Mouse (Mus musculus) MEL-GATA-1-ER (cell line): ENCODE data around the gene Gstm3.
"Not testable (repeated sequence)": the region's sequence is repeated elsewhere in the genome, so short reads cannot be mapped to it uniquely, and the experiment has no call there.

Experiments used
- DNase-seq: peaks from one replicate; pipeline ENCODE4 v3.0.0-alpha.2; 2012; ENCODE audit warnings: low read depth; ENCODE audit errors: extremely low read depth

The Gstm3 gene

DNA sequence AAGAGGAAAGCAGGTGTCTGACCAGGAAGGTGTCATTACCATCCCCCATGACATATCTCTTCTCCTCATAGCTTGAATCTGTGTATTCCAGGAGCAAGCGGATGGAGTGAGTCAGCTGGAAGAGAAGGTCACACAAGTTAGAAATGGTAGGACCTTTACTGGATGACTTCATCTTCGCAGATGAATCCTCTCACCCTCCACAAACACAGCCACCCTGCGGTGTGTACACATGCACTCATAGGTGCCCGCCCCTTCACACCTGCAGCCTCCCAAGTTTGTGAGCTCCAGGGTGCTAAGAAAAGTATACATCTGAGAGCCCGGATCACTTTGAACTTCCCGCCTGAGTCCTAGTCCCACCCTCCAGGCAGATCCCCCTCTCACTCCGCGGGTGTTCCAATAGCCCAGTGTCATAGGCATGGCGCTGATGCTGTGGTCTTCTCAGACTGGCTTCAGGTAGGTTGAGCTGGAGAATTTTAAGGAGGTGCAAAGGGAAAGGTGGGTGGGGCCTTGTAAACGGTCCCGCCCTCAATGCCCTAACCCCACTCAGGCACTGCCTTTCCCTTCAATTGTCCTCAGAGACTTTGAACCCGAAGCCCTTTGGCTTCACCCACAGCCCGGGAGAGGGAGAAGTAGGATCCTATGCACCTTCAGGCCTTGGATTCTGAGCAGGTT lies at the start of gene Gstm3:
Gene Gstm3 (minus strand): TSS at position 560 of the 672 bp plus-strand sequence.
- no peak for DNase-seq

DNA sequence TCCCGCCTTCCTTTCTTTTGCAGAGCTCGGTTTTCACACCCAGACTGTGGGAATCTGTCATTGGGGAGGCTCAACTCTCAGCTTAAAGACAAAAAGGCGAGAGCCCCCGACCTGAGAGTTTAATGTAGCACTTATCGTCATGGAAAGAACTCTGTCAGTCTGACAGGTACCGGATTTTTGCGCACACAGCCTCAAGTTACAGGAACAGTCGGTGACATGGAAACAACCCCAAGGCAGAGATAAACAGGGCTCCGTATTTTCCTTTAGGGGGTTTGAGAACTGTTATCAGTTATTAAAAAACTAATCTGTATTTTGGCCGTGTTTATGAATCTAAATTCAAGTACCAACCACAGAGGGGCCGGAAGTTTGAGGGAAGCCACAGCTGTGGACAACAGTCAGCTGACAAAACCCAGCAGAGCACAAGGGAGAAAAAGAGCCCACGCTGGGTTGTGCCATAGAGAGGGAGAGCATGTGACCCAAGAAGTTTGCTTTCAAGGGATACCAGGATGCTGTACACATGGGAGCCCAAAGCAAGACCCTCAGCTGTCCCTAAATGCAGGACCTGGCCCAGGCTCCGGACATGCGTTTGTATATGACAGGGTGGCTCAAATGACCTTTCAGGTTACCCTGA lies 49.2 kb upstream of the Gstm3 start:
- DNase-seq: no peak

DNA sequence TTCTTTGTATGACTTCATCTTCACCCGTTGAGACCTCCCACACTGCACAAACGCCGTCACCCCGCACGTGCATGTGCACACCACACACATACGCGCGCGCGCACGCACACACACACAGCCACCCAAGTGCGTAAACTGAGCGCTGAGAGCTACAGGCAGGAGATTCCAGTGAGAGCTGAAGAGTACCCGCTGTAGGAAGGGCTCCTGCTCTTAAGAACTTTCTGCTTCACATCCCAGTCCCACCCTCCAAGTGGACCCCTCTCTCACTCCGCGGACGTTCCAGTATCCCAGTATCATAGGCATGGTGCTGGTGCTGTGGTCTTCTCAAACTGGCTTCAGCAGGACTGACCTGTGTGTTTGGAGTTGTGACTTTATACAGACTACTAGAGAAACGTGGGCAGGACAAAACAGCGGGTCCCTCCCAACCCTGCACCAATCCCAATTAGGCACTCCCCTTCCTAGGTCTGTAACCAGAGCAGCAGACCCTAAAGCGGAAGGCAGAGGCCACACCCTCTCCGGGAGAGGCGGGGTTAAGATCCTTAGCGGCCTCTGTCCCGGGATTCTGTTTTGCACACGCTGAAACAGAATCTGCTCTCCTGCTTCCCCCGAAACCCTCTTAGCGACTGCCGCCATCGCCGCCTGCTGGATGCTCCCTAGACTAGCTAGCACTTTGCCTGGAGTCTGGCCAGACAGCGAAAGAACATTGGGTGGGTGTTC lies 48.5 kb upstream of the Gstm3 start, which contains the start of gene Gstm1:
Gene Gstm1 (minus strand): TSS at position 501 of the 717 bp plus-strand sequence.
- peak; percentile 97 for DNase-seq

DNA sequence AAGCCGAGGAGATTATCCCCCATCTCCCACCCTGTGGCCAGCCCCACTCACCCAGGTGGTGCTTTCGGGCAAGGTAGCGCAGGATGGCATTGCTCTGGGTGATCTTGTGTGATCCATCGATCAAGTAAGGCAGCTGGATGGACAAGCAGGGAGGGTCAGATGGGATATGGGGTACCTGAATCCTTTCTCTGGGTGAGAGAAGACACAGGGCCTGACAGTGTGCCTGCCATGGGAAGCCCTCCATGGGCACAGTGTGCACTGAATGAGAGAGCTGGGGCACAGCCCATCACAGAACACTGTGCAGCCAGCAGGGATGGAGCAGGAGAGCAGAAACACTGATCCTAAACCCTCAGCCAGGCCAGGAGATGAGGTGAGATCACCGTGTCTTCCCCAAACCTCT lies 47.4 kb upstream of the Gstm3 start:
- DNase-seq: not testable (repeated sequence)

DNA sequence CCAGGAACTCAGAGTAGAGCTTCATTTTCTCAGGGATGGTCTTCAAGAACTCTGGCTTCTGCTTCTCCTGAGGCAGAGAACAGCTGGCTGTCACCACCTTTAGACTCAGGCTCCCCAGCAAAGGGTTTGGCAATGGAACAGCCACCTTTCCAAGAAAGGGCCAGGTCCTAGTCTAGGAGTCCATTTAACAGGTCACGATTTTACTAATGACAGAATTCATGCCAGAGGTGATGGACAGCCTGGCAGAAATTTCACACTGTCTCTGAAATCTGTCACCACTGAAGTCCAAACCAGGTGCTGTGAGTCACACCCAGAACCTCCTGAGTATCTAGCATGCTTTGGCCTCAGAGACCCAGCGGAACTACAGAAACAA lies 45.9 kb upstream of the Gstm3 start:
- no peak for DNase-seq

- no peak for DNase-seq
Measured at GRCm38 (mm10) chr3:108014098-108014973, 45.3 kb upstream of the Gstm3 start.

GRCm38 (mm10) chr3:108013331-108013871 lies 44.3 kb upstream of the Gstm3 start:
- peak; percentile 73 for DNase-seq

- no peak for DNase-seq
Measured at GRCm38 (mm10) chr3:108011558-108011957, 42.5 kb upstream of the Gstm3 start.

- no peak for DNase-seq
Measured at GRCm38 (mm10) chr3:108010286-108010685, 41.2 kb upstream of the Gstm3 start.

- DNase-seq: no peak
Measured at GRCm38 (mm10) chr3:108002021-108002420, 32.9 kb upstream of the Gstm3 start.

DNA sequence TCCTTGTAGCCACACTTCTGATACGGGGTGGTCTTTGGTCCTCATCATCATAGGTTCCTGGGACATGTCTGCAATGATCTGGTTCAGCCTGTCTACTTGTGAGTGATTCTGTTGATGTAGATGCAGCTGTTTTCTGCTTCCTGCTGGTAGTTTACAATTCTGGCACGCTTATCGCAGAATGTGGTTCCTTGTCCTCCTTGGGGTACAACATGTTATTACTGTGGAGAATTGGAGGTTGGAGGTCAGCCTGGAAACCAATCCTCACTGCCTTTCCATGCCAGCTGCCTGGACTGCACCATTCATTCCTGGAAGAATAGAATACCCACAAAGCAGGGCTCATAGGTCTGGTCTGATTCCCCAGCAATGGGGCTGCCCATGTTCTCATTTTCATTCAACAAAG lies 30.4 kb upstream of the Gstm3 start:
- no peak for DNase-seq

- no peak for DNase-seq
Measured at GRCm38 (mm10) chr3:107998591-107998990, 29.5 kb upstream of the Gstm3 start.

DNA sequence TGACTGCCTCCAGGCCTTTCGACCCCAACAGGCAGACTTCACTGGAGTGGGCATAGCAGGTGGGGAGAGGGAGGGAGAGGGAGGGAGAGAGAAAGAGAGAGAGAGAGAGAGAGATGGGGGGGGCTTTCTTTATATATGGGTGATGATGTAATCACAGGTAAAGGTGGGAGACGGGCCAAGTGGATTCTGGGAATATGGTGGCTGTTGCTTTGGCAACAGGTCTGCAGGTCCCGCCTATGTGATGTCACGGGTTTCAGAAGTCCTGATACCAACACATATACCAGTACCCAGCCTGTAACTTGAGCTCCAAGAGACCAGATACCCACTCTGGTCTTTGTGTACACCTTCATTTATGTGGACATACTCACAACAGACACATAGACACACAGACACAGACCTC lies 27.5 kb upstream of the Gstm3 start:
- DNase-seq: no peak

- DNase-seq: not testable (repeated sequence)
Measured at GRCm38 (mm10) chr3:107995974-107996373, 26.9 kb upstream of the Gstm3 start.

- no peak for DNase-seq
Measured at GRCm38 (mm10) chr3:107986041-107986562, 17.0 kb upstream of the Gstm3 start, which contains the start of gene Gstm2. Gstm2 (minus strand) TSS chr3:107986453.

GRCm38 (mm10) chr3:107985141-107985540 lies 16.1 kb upstream of the Gstm3 start:
- DNase-seq: not testable (repeated sequence)

DNA sequence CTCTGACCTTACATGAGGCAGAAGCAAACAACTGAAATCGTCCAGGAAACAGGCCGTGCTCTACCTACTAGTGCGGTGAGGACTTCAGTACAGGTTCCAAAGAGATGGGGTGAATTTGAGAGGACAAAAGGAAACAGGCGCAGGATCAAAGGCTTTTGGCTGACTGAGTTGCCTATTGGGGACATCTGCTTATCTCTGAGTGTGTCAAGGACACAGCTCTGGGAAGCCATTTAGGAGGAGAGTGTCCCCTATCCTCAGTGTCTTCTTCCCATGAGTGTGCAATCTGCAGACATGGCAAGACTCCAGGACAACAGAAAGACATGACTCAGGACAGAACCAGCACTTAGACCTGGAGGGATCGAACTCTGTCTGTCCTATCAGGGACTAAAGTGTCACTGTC lies 15.4 kb upstream of the Gstm3 start:
- DNase-seq: no peak

DNA sequence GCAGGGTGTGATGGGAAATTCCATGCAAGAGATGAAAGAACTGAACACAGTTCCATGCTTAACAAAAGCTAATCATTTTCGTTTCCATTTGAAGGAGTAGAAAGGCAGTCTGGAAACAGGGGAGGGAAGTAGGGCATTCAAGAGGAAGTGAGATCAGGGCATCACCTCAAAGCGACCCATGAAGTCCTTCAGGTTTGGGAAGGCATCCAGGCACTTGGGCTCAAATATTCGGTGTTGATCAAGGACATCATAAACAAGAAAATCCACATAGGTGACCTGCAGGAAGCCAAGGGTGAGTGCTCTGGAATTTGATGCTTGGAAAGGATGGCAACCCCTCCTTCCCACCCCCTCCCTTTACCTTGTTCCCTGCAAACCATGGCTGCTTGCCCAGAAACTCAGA lies 14.7 kb upstream of the Gstm3 start:
- DNase-seq: no peak

DNA sequence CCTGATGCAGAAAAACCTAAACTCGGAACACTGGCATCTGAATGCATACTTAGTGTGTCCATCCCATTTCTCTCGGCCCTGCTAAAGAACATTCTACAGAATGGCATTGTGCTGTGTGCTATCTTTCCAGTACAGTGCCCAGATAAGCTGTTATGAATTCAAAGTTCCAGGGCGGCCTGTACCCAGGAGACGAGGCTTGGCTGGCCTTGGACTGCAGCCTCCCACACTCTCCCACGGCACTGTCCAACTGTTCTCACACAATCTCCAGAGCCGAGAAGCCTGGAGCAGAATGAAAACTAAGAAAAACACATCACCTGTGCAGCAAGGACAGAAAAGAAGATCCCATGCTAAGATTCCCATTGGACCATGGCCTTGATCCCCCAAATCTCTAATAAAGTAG lies 13.6 kb upstream of the Gstm3 start:
- DNase-seq: no peak

GRCm38 (mm10) chr3:107981261-107981660 lies 12.2 kb upstream of the Gstm3 start:
- DNase-seq: no peak

GRCm38 (mm10) chr3:107977691-107978090 lies 8.6 kb upstream of the Gstm3 start:
- no peak for DNase-seq
